9 mouse cellular contexts compared by ENCODE assay signal in genomic region chr15:83088495-83089428, GRCm38 (mm10). TPM values are rescaled to one million over a fixed set of nuclear protein-coding genes. Genes with fewer than 3 reads are reported as not detected.
DNase-seq lines count a peak whose midpoint lies in the region; ATAC-seq and TF ChIP-seq lines count a peak whose summit lies in the region.
"Had no signal": no experiment of that assay in that cellular context is flagged by ENCODE, and none has a peak within 500 bp of the region (broad histone marks: within the 10 kb centered on the region; RNA-seq: fewer than 3 reads in every experiment).

No protein-coding gene starts in this region.

- ATAC-seq in kidney, embryonic 14.5 days (ENCODE audit: low FRiP score, low TSS enrichment) = no peak
- no peak for ATAC-seq in hindbrain, embryonic 14.5 days (ENCODE audit: low FRiP score)
- no peak for ATAC-seq in liver, postnatal 0 days
- ATAC-seq in stomach, embryonic 16.5 days (ENCODE audit: insufficient read depth, low FRiP score) = peak; percentile 71; the same call in 1 of the 2 replicates
- ATAC-seq in frontal cortex, adult (ENCODE audit: low TSS enrichment) = no peak

- H3K27ac ChIP-seq in kidney, embryonic 14.5 days (ENCODE audit: low read depth, low read length) = no peak overlapping the region
- no peak overlapping the region for H3K27ac ChIP-seq in kidney, adult 2 months (ENCODE audit: insufficient read depth, low read depth, low read length)
- H3K27ac ChIP-seq in hindbrain, embryonic 14.5 days = no peak overlapping the region
- H3K27ac ChIP-seq in liver, postnatal 0 days (ENCODE audit: low read depth) = no peak overlapping the region
- H3K27ac ChIP-seq in stomach, embryonic 16.5 days (ENCODE audit: low read length) = no peak overlapping the region

- H3K9me3 ChIP-seq in kidney, embryonic 14.5 days (ENCODE audit: control insufficient read depth, low read length) = no peaks in the 10 kb centered on the region
- H3K9me3 ChIP-seq in hindbrain, embryonic 14.5 days (ENCODE audit: control insufficient read depth, low read length) = no peaks in the 10 kb centered on the region
- H3K9me3 ChIP-seq in liver, postnatal 0 days (ENCODE audit: low read length) = no peaks in the 10 kb centered on the region
- H3K9me3 ChIP-seq in stomach, embryonic 16.5 days (replicated peaks; ENCODE audit: control insufficient read depth, low read length) = no peaks in the 10 kb centered on the region
- H3K9me3 ChIP-seq: G1E had no signal

- peak overlapping the region; percentile 10; the same call in 1 of the 2 replicates for H3K4me3 ChIP-seq in kidney, embryonic 14.5 days (ENCODE audit: low read length)
- H3K4me3 ChIP-seq in kidney, adult 2 months (ENCODE audit: insufficient read depth, low read depth, low read length) = no peak overlapping the region
- no peak overlapping the region for H3K4me3 ChIP-seq in hindbrain, embryonic 14.5 days (replicated peaks; ENCODE audit: low read length)
- H3K4me3 ChIP-seq in liver, postnatal 0 days (ENCODE audit: low read depth, low read length) = no peak overlapping the region
- H3K4me3 ChIP-seq in stomach, embryonic 16.5 days (replicated peaks; ENCODE audit: low read length) = no peak overlapping the region

- no peak for DNase-seq in kidney, adult 2 months
- DNase-seq in hindbrain, embryonic 14.5 days (ENCODE audit: low spot score) = no peak
- no peak for DNase-seq in liver, postnatal 0 days
- no peak for DNase-seq in left cerebral cortex, postnatal 36 days (ENCODE audit: low spot score in 2 of 2)
- no peak for DNase-seq in ovary, postnatal 36 days (ENCODE audit: low spot score)

- TF ChIP-seq EP300 in liver, postnatal 0 days (IDR thresholded peaks at IDR 0.05; ENCODE audit: low read depth) = no peak

- intact Hi-C loops in left cerebral cortex, postnatal 36 days (cut with DNase I) = no loop called here

- no peak for TF ChIP-seq CTCF in kidney, adult 2 months (conservative IDR thresholded peaks at IDR 0.05; ENCODE audit: insufficient read depth, insufficient read length, low read depth, low read length)
- TF ChIP-seq CTCF in liver, postnatal 0 days (IDR thresholded peaks at IDR 0.05; ENCODE audit: low read depth) = no peak

- H3K27me3 ChIP-seq in kidney, embryonic 14.5 days (ENCODE audit: control insufficient read depth, insufficient read depth, low read length) = peaks cover 10% of the 10 kb centered on the region; the same call in 1 of the 2 replicates
- H3K27me3 ChIP-seq in kidney, adult 2 months (replicated peaks; ENCODE audit: control insufficient read depth, insufficient read depth, low read length) = no peaks in the 10 kb centered on the region
- peaks cover 20% of the 10 kb centered on the region; the same call in 1 of the 2 replicates for H3K27me3 ChIP-seq in hindbrain, embryonic 14.5 days (ENCODE audit: control insufficient read depth, insufficient read depth, low read length)
- peaks cover 14% of the 10 kb centered on the region for H3K27me3 ChIP-seq in liver, postnatal 0 days (ENCODE audit: insufficient read depth, low read length)
- H3K27me3 ChIP-seq in stomach, embryonic 16.5 days (ENCODE audit: control insufficient read depth, insufficient read depth, low read length) = no peaks in the 10 kb centered on the region

- TF ChIP-seq POLR2A in kidney, adult 2 months (IDR thresholded peaks at IDR 0.05; ENCODE audit: low read depth, low read length) = no peak

- peak overlapping the region; percentile 17 for H3K4me2 ChIP-seq in kidney, embryonic 14.5 days (replicated peaks; ENCODE audit: low read depth, low read length)
- peak overlapping the region; percentile 31 for H3K4me2 ChIP-seq in hindbrain, embryonic 14.5 days (replicated peaks)
- H3K4me2 ChIP-seq in liver, postnatal 0 days (ENCODE audit: low read depth, low read length) = 0 out of 2 replicates have a peak overlapping the region, but pooled peaks have one; percentile 9
- no peak overlapping the region for H3K4me2 ChIP-seq in stomach, embryonic 16.5 days (ENCODE audit: low read depth, low read length)

- no peak overlapping the region for H3K9ac ChIP-seq in kidney, embryonic 14.5 days (ENCODE audit: low read depth, low read length)
- H3K9ac ChIP-seq in hindbrain, embryonic 14.5 days = no peak overlapping the region
- no peak overlapping the region for H3K9ac ChIP-seq in liver, postnatal 0 days (replicated peaks)
- no peak overlapping the region for H3K9ac ChIP-seq in stomach, embryonic 16.5 days (ENCODE audit: low read length)

- H3K4me1 ChIP-seq in kidney, embryonic 14.5 days (ENCODE audit: control insufficient read depth, insufficient read depth, low read length) = no peaks in the 10 kb centered on the region
- no peaks in the 10 kb centered on the region for H3K4me1 ChIP-seq in kidney, adult 2 months (ENCODE audit: control insufficient read depth, insufficient read depth, low read length)
- H3K4me1 ChIP-seq in hindbrain, embryonic 14.5 days (replicated peaks; ENCODE audit: control insufficient read depth, insufficient read depth, low read length) = peaks cover 17% of the 10 kb centered on the region
- H3K4me1 ChIP-seq in liver, postnatal 0 days (ENCODE audit: insufficient read depth) = peaks cover 3% of the 10 kb centered on the region; the same call in 1 of the 2 replicates
- H3K4me1 ChIP-seq in stomach, embryonic 16.5 days (ENCODE audit: control insufficient read depth, insufficient read depth, low read length) = 0 out of 2 replicates have a peak, but pooled peaks cover 7% of the 10 kb centered on the region

- WGBS in kidney, embryonic 14.5 days = 6% methylated on average over 26 of the region's 27 CpGs
- WGBS in kidney, adult 2 months = 29% methylated on average over 27 of the region's 27 CpGs
- WGBS in hindbrain, embryonic 14.5 days = 5% methylated on average over 26 of the region's 27 CpGs
- 20% methylated on average over 26 of the region's 27 CpGs for WGBS in liver, postnatal 0 days (ENCODE audit: insufficient replicate concordance)
- whole genome bisulfite sequencing in stomach, embryonic 16.5 days = 16% methylated on average over 27 of the region's 27 CpGs

- H3K36me3 ChIP-seq in kidney, embryonic 14.5 days (ENCODE audit: control insufficient read depth, insufficient read depth, low read length) = no peaks in the 10 kb centered on the region
- H3K36me3 ChIP-seq in kidney, adult 2 months (ENCODE audit: control insufficient read depth, insufficient read depth, low read length) = no peaks in the 10 kb centered on the region
- no peaks in the 10 kb centered on the region for H3K36me3 ChIP-seq in hindbrain, embryonic 14.5 days (replicated peaks; ENCODE audit: control insufficient read depth, insufficient read depth)
- H3K36me3 ChIP-seq in liver, postnatal 0 days (replicated peaks; ENCODE audit: insufficient read depth, low read length) = no peaks in the 10 kb centered on the region
- H3K36me3 ChIP-seq in stomach, embryonic 16.5 days (ENCODE audit: control insufficient read depth, insufficient read depth, low read length) = no peaks in the 10 kb centered on the region
- H3K36me3 ChIP-seq: G1E had no signal

RNA-seq across cellular contexts. Expression of gene Serhl, which starts 0.5 kb away (rescaled TPM):
- 52.7 and 54.5 TPM in 2 replicates for polyA plus RNA-seq in kidney, embryonic 14.5 days (2014; fragmentation: Nextera tagmentation; extraction: Ambion mirVana)
- polyA plus RNA-seq in kidney, adult 2 months (2012; rRNA removed) = 106 and 124 TPM in 2 replicates
- 31.4 and 34.8 TPM in 2 replicates for polyA plus RNA-seq in hindbrain, embryonic 14.5 days (2014; fragmentation: Nextera tagmentation; extraction: Ambion mirVana)
- polyA plus RNA-seq in liver, postnatal 0 days (2015; fragmentation: Nextera tagmentation; extraction: Ambion mirVana) = 24.2 and 24.3 TPM in 2 replicates
- 61.0 and 63.7 TPM in 2 replicates for polyA plus RNA-seq in stomach, embryonic 16.5 days (2015; fragmentation: Nextera tagmentation; extraction: Ambion mirVana)
- total RNA-seq in left cerebral cortex, postnatal 36 days (2021) = 10 to 100 TPM in 1 of 2 experiments, 1 to 10 TPM in 1; 9.3 to 12.3 TPM

RNA-seq across cellular contexts. Expression of gene Rrp7a, which starts 33.8 kb away (rescaled TPM):
- polyA plus RNA-seq in kidney, embryonic 14.5 days (2014; fragmentation: Nextera tagmentation; extraction: Ambion mirVana) = 50.2 and 50.4 TPM in 2 replicates
- polyA plus RNA-seq in kidney, adult 2 months (2012; rRNA removed) = 110 and 126 TPM in 2 replicates
- 64.7 and 68.2 TPM in 2 replicates for polyA plus RNA-seq in hindbrain, embryonic 14.5 days (2014; fragmentation: Nextera tagmentation; extraction: Ambion mirVana)
- 15.2 and 16.0 TPM in 2 replicates for polyA plus RNA-seq in liver, postnatal 0 days (2015; fragmentation: Nextera tagmentation; extraction: Ambion mirVana)
- 65.5 and 66.0 TPM in 2 replicates for polyA plus RNA-seq in stomach, embryonic 16.5 days (2015; fragmentation: Nextera tagmentation; extraction: Ambion mirVana)
- 100 to 1,000 TPM; 148 to 158 TPM for total RNA-seq in left cerebral cortex, postnatal 36 days (2021)

RNA-seq across cellular contexts. Expression of gene Nfam1, which starts 55.7 kb away (rescaled TPM):
- polyA plus RNA-seq in kidney, embryonic 14.5 days (2014; fragmentation: Nextera tagmentation; extraction: Ambion mirVana) = 2.0 and 3.4 TPM in 2 replicates
- polyA plus RNA-seq in kidney, adult 2 months (2012; rRNA removed) = 2.2 and 2.9 TPM in 2 replicates
- polyA plus RNA-seq in hindbrain, embryonic 14.5 days (2014; fragmentation: Nextera tagmentation; extraction: Ambion mirVana) = 1.9 and 2.1 TPM in 2 replicates
- 9.4 and 10.4 TPM in 2 replicates for polyA plus RNA-seq in liver, postnatal 0 days (2015; fragmentation: Nextera tagmentation; extraction: Ambion mirVana)
- polyA plus RNA-seq in stomach, embryonic 16.5 days (2015; fragmentation: Nextera tagmentation; extraction: Ambion mirVana) = 5.6 and 7.4 TPM in 2 replicates
- 1 to 10 TPM; 2.6 to 3.1 TPM for total RNA-seq in left cerebral cortex, postnatal 36 days (2021)
